Mouse (Mus musculus): ENCODE results near the gene Brap. TPM values are rescaled to one million over a fixed set of nuclear protein-coding genes. Genes with fewer than 3 reads are reported as not detected.
"Not testable (repeated sequence)": the region's sequence is repeated elsewhere in the genome, so short reads cannot be mapped to it uniquely, and the experiment has no call there.

The Brap gene
- polyA plus RNA-seq, 1 experiment: 1.1 TPM

DNA sequence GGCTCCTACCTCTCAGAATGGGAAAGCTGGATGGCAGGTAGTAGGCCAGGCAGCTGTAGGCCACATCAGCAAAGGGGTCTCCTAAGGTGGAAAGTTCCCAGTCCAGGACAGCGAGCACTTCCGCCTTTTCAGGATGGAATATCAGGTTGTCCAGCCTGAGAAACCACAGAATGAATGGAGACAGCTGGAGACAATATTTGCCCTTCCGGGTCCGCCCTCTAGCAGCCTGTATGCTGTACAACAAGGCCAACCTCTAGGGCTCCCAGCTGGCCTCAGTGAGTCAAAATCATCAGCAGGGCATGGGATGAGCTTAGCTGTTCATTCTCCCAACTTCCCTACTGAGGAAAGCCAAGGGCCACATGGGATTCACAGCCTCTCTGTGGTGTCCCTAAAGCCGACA is 25.7 kb upstream of the Brap start:
- H3K4me1 ChIP-seq (ENCODE audit: control insufficient read depth): peaks cover 2% of the 10 kb centered on the region
- H3K36me3 ChIP-seq (ENCODE audit: control insufficient read depth): no peaks in the 10 kb centered on the region; the same call in 1 of the 2 replicates
- no peak overlapping the region for H3K4me3 ChIP-seq (replicated peaks)
- no peaks in the 10 kb centered on the region for H3K9me3 ChIP-seq (ENCODE audit: control insufficient read depth, low read length)
- no peak for TF ChIP-seq GATA1 (IDR thresholded peaks at IDR 0.05; ENCODE audit: low read length)
- TF ChIP-seq TAL1 (IDR thresholded peaks at IDR 0.05; ENCODE audit: low read length): no peak
- no peaks in the 10 kb centered on the region for H3K27me3 ChIP-seq (ENCODE audit: control insufficient read depth)

DNA sequence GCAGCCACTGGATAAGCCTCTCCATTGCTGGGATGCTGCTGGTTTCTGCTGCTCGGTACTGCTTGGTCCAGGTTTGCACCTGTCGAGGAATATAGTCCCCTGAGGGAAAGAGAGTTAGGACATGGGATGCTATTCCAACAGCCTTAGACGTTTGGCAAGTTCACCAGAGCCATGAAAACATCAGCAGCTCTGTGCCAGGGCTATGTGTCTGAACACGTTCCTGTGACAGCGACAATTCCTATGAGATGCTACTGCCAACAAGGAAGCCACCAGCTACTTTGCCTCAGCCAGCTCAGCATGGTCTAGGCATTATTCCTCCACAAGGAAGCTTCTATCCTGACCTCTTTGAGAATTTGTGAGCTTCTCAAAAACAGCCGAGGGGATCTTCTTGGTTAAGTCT is 23.1 kb upstream of the Brap start:
- Histone ChIP-seq H3K27me3 (ENCODE audit: control insufficient read depth) (no peaks in the 10 kb centered on the region), H3K4me1 (ENCODE audit: control insufficient read depth) (peaks cover 2% of the 10 kb centered on the region), H3K36me3 (ENCODE audit: control insufficient read depth) (no peaks in the 10 kb centered on the region), H3K9me3 (ENCODE audit: control insufficient read depth, low read length) (no peaks in the 10 kb centered on the region), H3K4me3 (replicated peaks) (no peak overlapping the region)
- no peak for TF ChIP-seq GATA1 (IDR thresholded peaks at IDR 0.05; ENCODE audit: low read length)

DNA sequence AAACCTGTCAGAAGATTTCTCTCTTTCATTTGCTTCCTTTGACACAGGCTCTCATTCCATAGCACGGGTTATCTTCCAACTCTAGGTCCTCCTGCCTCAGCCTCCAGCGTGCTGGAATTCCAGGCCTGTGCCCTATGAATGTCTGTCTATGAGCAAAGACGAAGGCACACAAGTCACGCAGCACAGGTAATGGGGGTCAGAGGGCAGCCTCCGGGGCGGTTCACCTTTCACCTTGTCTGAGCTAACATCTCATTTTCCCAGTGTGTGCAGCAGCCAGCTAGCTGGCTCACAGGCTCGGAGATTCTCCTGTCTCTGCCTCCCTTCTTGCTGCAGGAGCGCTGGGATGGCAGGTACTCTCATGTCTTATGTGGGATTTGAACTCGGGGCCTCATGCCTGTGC is 20.8 kb upstream of the Brap start:
- no peaks in the 10 kb centered on the region for H3K27me3 ChIP-seq (ENCODE audit: control insufficient read depth)
- peaks cover 4% of the 10 kb centered on the region for H3K4me1 ChIP-seq (ENCODE audit: control insufficient read depth)
- H3K4me3 ChIP-seq (replicated peaks): no peak overlapping the region
- no peaks in the 10 kb centered on the region; the same call in 1 of the 2 replicates for H3K36me3 ChIP-seq (ENCODE audit: control insufficient read depth)
- H3K9me3 ChIP-seq (ENCODE audit: control insufficient read depth, low read length): no peaks in the 10 kb centered on the region
- TF ChIP-seq GATA1 (IDR thresholded peaks at IDR 0.05; ENCODE audit: low read length) (no peak), TAL1 (IDR thresholded peaks at IDR 0.05; ENCODE audit: low read length) (no peak)

DNA sequence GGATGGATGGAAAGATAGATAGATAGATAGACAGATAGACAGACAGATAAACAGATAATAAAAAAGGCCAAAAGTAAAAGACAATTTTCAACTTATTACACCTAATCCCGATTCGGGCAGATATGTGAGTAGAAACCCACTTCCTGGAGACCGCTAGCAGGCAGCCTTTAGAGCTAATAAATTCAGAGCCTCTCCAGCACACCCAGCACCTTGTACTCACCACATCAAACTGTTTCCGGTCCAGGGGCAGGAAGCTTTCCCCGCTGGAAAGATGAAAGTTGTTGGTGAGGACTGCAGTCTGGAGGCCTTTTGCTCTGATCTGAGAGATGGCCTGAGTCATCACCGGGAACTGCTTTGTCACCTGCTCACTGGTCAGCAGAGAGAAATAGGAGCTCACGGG is 11.2 kb upstream of the Brap start:
- H3K9me3 ChIP-seq (ENCODE audit: control insufficient read depth, low read length): no peaks in the 10 kb centered on the region
- peaks cover 2% of the 10 kb centered on the region; the same call in 1 of the 2 replicates for H3K36me3 ChIP-seq (ENCODE audit: control insufficient read depth)
- H3K4me1 ChIP-seq (ENCODE audit: control insufficient read depth): peaks cover 2% of the 10 kb centered on the region; the same call in 1 of the 2 replicates
- H3K4me3 ChIP-seq (replicated peaks): no peak overlapping the region
- no peak for TF ChIP-seq GATA1 (IDR thresholded peaks at IDR 0.05; ENCODE audit: low read length)
- no peak for TF ChIP-seq TAL1 (IDR thresholded peaks at IDR 0.05; ENCODE audit: low read length)
- no peaks in the 10 kb centered on the region for H3K27me3 ChIP-seq (ENCODE audit: control insufficient read depth)

DNA sequence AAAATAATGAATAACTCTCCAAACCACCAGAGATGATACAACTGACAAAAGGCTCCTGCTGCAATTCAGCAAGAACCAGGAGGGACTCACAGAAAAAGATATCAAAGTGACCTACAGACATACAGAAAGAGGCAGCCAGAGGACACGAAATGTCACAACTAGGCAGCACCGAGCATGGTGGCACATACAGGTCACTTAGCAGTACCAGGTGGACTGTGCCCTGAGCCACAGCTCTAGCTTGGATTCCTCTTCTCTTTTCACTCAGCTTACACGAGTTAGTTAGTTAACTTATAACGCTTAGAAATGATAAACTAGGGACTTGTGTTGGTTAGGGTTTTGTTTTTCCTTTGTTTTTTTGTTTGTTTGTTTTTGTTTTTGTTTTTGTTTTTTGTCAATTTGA is 5.8 kb upstream of the Brap start:
- H3K4me1 ChIP-seq (ENCODE audit: control insufficient read depth): peaks cover 2% of the 10 kb centered on the region
- no peak overlapping the region for H3K4me3 ChIP-seq (replicated peaks)
- H3K27me3 ChIP-seq (ENCODE audit: control insufficient read depth): no peaks in the 10 kb centered on the region
- H3K9me3 ChIP-seq (ENCODE audit: control insufficient read depth, low read length): no peaks in the 10 kb centered on the region
- TF ChIP-seq GATA1 (IDR thresholded peaks at IDR 0.05; ENCODE audit: low read length) (no peak), TAL1 (IDR thresholded peaks at IDR 0.05; ENCODE audit: low read length) (no peak)
- H3K36me3 ChIP-seq (ENCODE audit: control insufficient read depth): no peaks in the 10 kb centered on the region

DNA sequence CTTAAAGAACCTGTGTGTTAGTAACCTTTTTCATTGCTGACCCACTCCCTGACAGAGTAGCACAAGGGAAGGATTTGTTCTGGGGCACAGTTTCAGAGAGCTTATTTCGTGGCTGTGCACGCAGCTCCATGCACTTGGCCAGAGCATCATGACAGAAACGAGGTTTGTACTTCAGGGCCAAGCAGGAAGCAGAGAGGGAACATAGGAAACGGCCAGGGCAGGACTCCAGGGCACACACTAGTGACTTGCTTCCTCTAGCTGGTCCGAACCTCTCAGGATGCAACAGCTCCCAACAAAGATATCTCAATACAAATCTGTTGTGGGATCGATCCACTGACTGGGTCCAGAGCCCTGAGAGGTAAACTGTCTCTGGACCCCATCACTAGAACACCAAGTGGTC is 3.5 kb upstream of the Brap start:
- peaks cover 21% of the 10 kb centered on the region for H3K4me1 ChIP-seq (ENCODE audit: control insufficient read depth)
- not testable (repeated sequence) for H3K36me3 ChIP-seq (ENCODE audit: control insufficient read depth); H3K4me3 ChIP-seq (replicated peaks); H3K9me3 ChIP-seq (ENCODE audit: control insufficient read depth, low read length); H3K27me3 ChIP-seq (ENCODE audit: control insufficient read depth)

DNA sequence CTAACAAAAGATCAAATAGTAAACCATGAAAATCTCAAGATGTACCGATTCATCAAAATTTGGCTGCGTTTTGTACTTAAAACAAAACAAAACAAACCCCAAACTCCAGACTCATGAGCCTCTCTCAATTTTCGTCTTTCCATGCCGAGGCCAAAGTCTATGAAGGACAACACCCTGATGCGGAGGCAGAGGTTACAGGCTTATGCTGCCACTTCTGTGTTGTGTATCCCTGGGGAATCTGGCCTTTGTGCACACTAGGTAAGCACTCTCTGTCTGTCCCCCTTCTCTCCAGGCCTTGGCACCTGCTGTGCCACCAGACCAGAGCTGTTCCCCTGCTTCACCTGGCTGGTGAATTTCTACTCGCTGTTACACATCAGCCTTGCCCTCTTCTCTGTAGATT is 2.7 kb upstream of the Brap start:
- not testable (repeated sequence) for H3K27me3 ChIP-seq (ENCODE audit: control insufficient read depth)

DNA sequence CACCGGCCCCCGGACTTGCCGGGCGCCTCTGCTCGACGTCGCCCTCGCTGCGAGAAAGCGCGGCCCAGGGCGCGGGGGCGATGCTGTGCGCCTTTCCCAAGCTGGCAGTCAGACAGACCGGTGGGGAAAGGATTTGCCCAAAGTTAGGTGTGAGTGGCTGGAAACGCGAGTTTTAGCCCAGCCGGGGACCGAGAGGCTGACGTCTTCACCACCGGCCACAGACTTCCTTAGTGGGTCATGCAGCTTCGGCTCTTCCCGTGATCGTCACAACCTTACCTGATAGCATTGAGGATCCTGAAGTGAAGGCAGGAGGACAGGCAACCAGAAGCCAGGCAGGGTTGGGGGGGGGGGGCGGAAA is 513 bp downstream of the Brap start:
- Histone ChIP-seq H3K36me3 (ENCODE audit: control insufficient read depth) (peaks cover 44% of the 10 kb centered on the region), H3K4me1 (ENCODE audit: control insufficient read depth) (peaks cover 30% of the 10 kb centered on the region), H3K4me3 (replicated peaks) (peak overlapping the region; percentile 97), H3K27me3 (ENCODE audit: control insufficient read depth) (no peaks in the 10 kb centered on the region), H3K9me3 (ENCODE audit: control insufficient read depth, low read length) (no peaks in the 10 kb centered on the region)
- TF ChIP-seq TAL1 (IDR thresholded peaks at IDR 0.05; ENCODE audit: low read length): no peak
- TF ChIP-seq GATA1 (IDR thresholded peaks at IDR 0.05; ENCODE audit: low read length): no peak

More for the DNA sequence above, 2.7 kb upstream of the Brap start:
- peaks cover 14% of the 10 kb centered on the region for H3K36me3 ChIP-seq (ENCODE audit: control insufficient read depth)
- not testable (repeated sequence) for H3K9me3 ChIP-seq (ENCODE audit: control insufficient read depth, low read length); H3K4me3 ChIP-seq (replicated peaks)
- peaks cover 29% of the 10 kb centered on the region for H3K4me1 ChIP-seq (ENCODE audit: control insufficient read depth)

DNA sequence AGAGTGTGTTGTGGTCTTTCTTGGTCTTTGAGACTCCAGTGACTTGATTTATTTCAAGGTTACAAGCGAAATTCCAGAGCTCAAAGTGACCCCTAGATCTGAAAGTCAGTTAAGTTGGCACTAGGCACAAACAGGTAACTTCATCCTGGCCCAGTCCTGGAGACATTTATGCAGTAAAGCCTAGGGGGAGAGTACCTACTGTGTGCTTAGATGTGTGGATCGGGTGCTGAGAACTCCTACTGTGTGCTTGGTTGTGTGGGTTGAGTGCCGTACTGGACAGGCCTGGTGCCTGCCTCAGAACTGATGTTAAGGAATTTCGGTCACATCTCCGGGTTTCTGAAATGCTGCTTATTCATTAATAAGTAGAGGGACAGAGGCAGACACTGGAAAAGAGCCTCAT is 1.1 kb downstream of the Brap start:
- no peaks in the 10 kb centered on the region for H3K9me3 ChIP-seq (ENCODE audit: control insufficient read depth, low read length)
- H3K27me3 ChIP-seq (ENCODE audit: control insufficient read depth): no peaks in the 10 kb centered on the region
- peak overlapping the region; percentile 97 for H3K4me3 ChIP-seq (replicated peaks)
- peaks cover 50% of the 10 kb centered on the region for H3K36me3 ChIP-seq (ENCODE audit: control insufficient read depth)
- peaks cover 30% of the 10 kb centered on the region for H3K4me1 ChIP-seq (ENCODE audit: control insufficient read depth)
- TF ChIP-seq TAL1 (IDR thresholded peaks at IDR 0.05; ENCODE audit: low read length) (no peak), GATA1 (IDR thresholded peaks at IDR 0.05; ENCODE audit: low read length) (no peak)

DNA sequence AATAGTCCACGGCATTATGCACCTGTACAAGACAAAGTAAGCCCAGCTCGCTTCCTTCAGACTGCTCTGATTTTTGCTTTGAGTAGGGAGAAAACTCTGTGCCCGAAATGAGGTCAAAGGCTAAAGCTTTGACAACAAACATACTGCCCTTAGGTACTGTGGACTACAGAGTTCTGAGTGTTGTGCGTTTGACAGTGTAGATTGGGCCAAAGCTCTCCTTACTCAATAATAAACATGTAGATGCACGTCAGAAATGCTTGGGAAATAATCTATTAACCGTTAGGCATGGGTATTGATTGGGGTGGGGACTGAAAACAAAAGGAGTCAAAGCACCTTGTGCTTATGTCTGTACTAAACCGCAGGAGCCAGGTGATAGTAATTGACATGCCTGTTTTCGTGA is 3.1 kb downstream of the Brap start:
- Histone ChIP-seq H3K9me3 (ENCODE audit: control insufficient read depth, low read length) (no peaks in the 10 kb centered on the region), H3K4me3 (replicated peaks) (no peak overlapping the region), H3K4me1 (ENCODE audit: control insufficient read depth) (peaks cover 30% of the 10 kb centered on the region), H3K27me3 (ENCODE audit: control insufficient read depth) (no peaks in the 10 kb centered on the region), H3K36me3 (ENCODE audit: control insufficient read depth) (peaks cover 70% of the 10 kb centered on the region)
- TF ChIP-seq GATA1 (IDR thresholded peaks at IDR 0.05; ENCODE audit: low read length) (no peak), TAL1 (IDR thresholded peaks at IDR 0.05; ENCODE audit: low read length) (no peak)

Measured in erythroblast, embryonic 14.5 days (primary cell).